Mouse (Mus musculus) CH12.LX (cell line): ENCODE results near the gene Olfr157. TPM values are rescaled to one million over a fixed set of nuclear protein-coding genes. Genes with fewer than 3 reads are reported as not detected.
"Not testable (repeated sequence)": the region's sequence is repeated elsewhere in the genome, so short reads cannot be mapped to it uniquely, and the experiment has no call there.

ENCODE experiments used
- DNase-seq: peaks from one replicate; pipeline ENCODE4 v3.0.0-alpha.2; 2013; ENCODE audit errors: extremely low read depth
- H3K27ac ChIP-seq: 2 replicates; pipeline ENCODE4 v1.5.1; 2012; ENCODE audit warnings: low read depth, mild to moderate bottlenecking, control low read depth, moderate library complexity; ENCODE audit not compliant: insufficient read depth
- H3K27me3 ChIP-seq: replicated peaks from 2 replicates; pipeline ENCODE3; 2012; ENCODE audit warnings: inconsistent platforms
- H3K36me3 ChIP-seq, 2 experiments: replicated peaks in 1 of 2; 2 replicates each; pipeline versions ENCODE3 to v1.6.1; 2012; ENCODE audit warnings: inconsistent platforms in 1 of 2, low read length in 1 of 2, mild to moderate bottlenecking in 1 of 2, mixed read lengths in 1 of 2, moderate library complexity in 1 of 2; ENCODE audit not compliant: control insufficient read depth in 1 of 2, insufficient read depth in 1 of 2
- H3K4me1 ChIP-seq, 2 experiments: 2 replicates each; pipeline ENCODE4 v1.6.1; 2012; ENCODE audit warnings: inconsistent platforms in 1 of 2, moderate library complexity in 1 of 2; ENCODE audit not compliant: insufficient read depth in 2 of 2, control insufficient read depth in 1 of 2
- H3K4me2 ChIP-seq: 2 replicates; pipeline ENCODE4 v1.6.1; 2012; ENCODE audit warnings: low read depth, mild to moderate bottlenecking, control low read depth; ENCODE audit not compliant: poor library complexity, insufficient read depth, severe bottlenecking
- H3K4me3 ChIP-seq, 3 experiments: fragments of 150-350 bp in 1 of 3; sonication (generic) in 1 of 3; replicated peaks in 1 of 3; 2 replicates each; pipeline versions ENCODE3 to v1.5.1; 2011 to 2012; ENCODE audit warnings: low read depth in 2 of 3, low read length in 2 of 3, mild to moderate bottlenecking in 2 of 3, moderate library complexity in 2 of 3, control low read depth in 1 of 3, improper control_type of control experiment in 1 of 3, inconsistent platforms in 1 of 3, mixed read lengths in 1 of 3; ENCODE audit not compliant: poor library complexity in 1 of 3
- H3K79me2 ChIP-seq: replicated peaks from 2 replicates; pipeline ENCODE4 v1.6.1; 2012; ENCODE audit warnings: mild to moderate bottlenecking, moderate library complexity; ENCODE audit not compliant: control insufficient read depth, poor library complexity, insufficient read depth, severe bottlenecking; ENCODE audit errors: extremely low read depth
- H3K9ac ChIP-seq: 2 replicates; pipeline ENCODE4 v1.6.1; 2012; ENCODE audit warnings: low read depth, mild to moderate bottlenecking, control low read depth, moderate library complexity; ENCODE audit not compliant: insufficient read depth
- H3K9me3 ChIP-seq: replicated peaks from 2 replicates; pipeline ENCODE3; 2012; ENCODE audit warnings: low read length, inconsistent platforms, mixed read lengths
- BHLHE40 ChIP-seq: IDR thresholded peaks from 2 replicates; pipeline ENCODE4 v1.6.1; 2011; ENCODE audit warnings: mild to moderate bottlenecking, low read depth, low read length, improper control_type of control experiment
- CHD2 ChIP-seq: IDR thresholded peaks from 2 replicates; pipeline ENCODE4 v1.6.1; 2011; ENCODE audit warnings: low read length, improper control_type of control experiment
- ELF1 ChIP-seq: IDR thresholded peaks from 2 replicates; pipeline ENCODE4 v1.6.1; 2014; ENCODE audit warnings: low read depth, mild to moderate bottlenecking, inconsistent platforms, low read length, improper control_type of control experiment
- EP300 ChIP-seq: IDR thresholded peaks from 2 replicates; pipeline ENCODE4 v1.6.1; 2011; ENCODE audit warnings: low read length, improper control_type of control experiment
- ETS1 ChIP-seq: conservative IDR thresholded peaks from 2 replicates; pipeline ENCODE4 v1.6.1; 2012; ENCODE audit warnings: low read depth, mild to moderate bottlenecking, inconsistent platforms, low read length, improper control_type of control experiment, moderate library complexity
- HCFC1 ChIP-seq: IDR thresholded peaks from 2 replicates; pipeline ENCODE4 v1.6.1; 2012; ENCODE audit warnings: low read depth, mild to moderate bottlenecking, inconsistent platforms, low read length, improper control_type of control experiment
- IRF4 ChIP-seq: IDR thresholded peaks from 2 replicates; pipeline ENCODE4 v1.6.1; 2014; ENCODE audit warnings: low read depth, mild to moderate bottlenecking, inconsistent platforms, low read length, improper control_type of control experiment
- JUN ChIP-seq: IDR thresholded peaks from 2 replicates; pipeline ENCODE4 v1.6.1; 2011; ENCODE audit warnings: low read depth, mild to moderate bottlenecking, low read length, improper control_type of control experiment, moderate library complexity; ENCODE audit not compliant: insufficient read depth
- JUND ChIP-seq: conservative IDR thresholded peaks from 2 replicates; pipeline ENCODE4 v1.6.1; 2011; ENCODE audit warnings: low read depth, low read length, improper control_type of control experiment
- KAT2A ChIP-seq: IDR thresholded peaks from 2 replicates; pipeline ENCODE4 v1.6.1; 2012; ENCODE audit warnings: low read length, improper control_type of control experiment, inconsistent platforms; ENCODE audit not compliant: insufficient replicate concordance
- MEF2A ChIP-seq: IDR thresholded peaks from 2 replicates; pipeline ENCODE4 v1.6.1; 2014; ENCODE audit warnings: low read depth, mild to moderate bottlenecking, inconsistent platforms, low read length, improper control_type of control experiment, borderline replicate concordance
- MXI1 ChIP-seq: IDR thresholded peaks from 2 replicates; pipeline ENCODE4 v1.6.1; 2011; ENCODE audit warnings: mild to moderate bottlenecking, low read depth, low read length, improper control_type of control experiment
- NRF1 ChIP-seq: IDR thresholded peaks from 2 replicates; pipeline ENCODE4 v1.6.1; 2014; ENCODE audit warnings: low read depth, mild to moderate bottlenecking, inconsistent platforms, low read length, improper control_type of control experiment, moderate library complexity
- PAX5 ChIP-seq: IDR thresholded peaks from 2 replicates; pipeline ENCODE4 v1.6.1; 2012; ENCODE audit warnings: low read length, inconsistent platforms, mixed read lengths
- POLR2A ChIP-seq: IDR thresholded peaks from 2 replicates; pipeline ENCODE4 v1.6.1; 2011; ENCODE audit warnings: low read depth, mild to moderate bottlenecking, improper control_type of control experiment, low read length
- TBP ChIP-seq: conservative IDR thresholded peaks from 2 replicates; pipeline ENCODE4 v1.6.1; 2011; ENCODE audit warnings: low read depth, low read length, improper control_type of control experiment
- TCF12 ChIP-seq: IDR thresholded peaks from 2 replicates; pipeline ENCODE4 v1.6.1; 2014; ENCODE audit warnings: low read depth, mild to moderate bottlenecking, inconsistent platforms, low read length, improper control_type of control experiment
- ZC3H11A ChIP-seq: IDR thresholded peaks from 2 replicates; pipeline ENCODE4 v1.6.1; 2012; ENCODE audit warnings: low read depth, mild to moderate bottlenecking, inconsistent platforms, low read length, improper control_type of control experiment
- ZMIZ1 ChIP-seq: IDR thresholded peaks from 2 replicates; pipeline ENCODE4 v1.6.1; 2012; ENCODE audit warnings: low read depth, mild to moderate bottlenecking, inconsistent platforms, low read length, improper control_type of control experiment
- dilution Hi-C: fragments of 300-500 bp; cut with MboI; formaldehyde crosslinking; loops from 2 replicates; pipeline ENCODE4 v1.14.3; 2020; ENCODE audit warnings: low sequenced_read_pairs; ENCODE audit not compliant: extremely low pct_unique_long_range_greater_than_20kb, extremely low pct_ligation_motif_present
- in situ Hi-C: fragments of 300-500 bp; cut with MboI; formaldehyde crosslinking; loops from 3 replicates; pipeline ENCODE4 v1.14.3; 2019; ENCODE audit warnings: low sequenced_read_pairs, low pct_ligation_motif_present, low pct_unique_long_range_greater_than_20kb, mixed read lengths
- polyA plus RNA-seq: library from polyadenylated mRNA; unstranded; fragments of >175 nt; gene quantifications from 2 replicates; pipeline ENCODE4 v1.2.1, GENCODE M21; 2012; ENCODE audit warnings: low read depth; ENCODE audit not compliant: insufficient read length
- total RNA-seq, 2 experiments: library from RNA; depleted of rRNA; stranded (reverse); fragments of 300-350 nt in 1 of 2; fragments of >200 nt in 1 of 2; gene quantifications; 2 replicates each; pipeline ENCODE4 v1.2.3; 2012 to 2014

The Olfr157 gene
- total and polyA plus RNA-seq, 3 experiments: 0.03 TPM; not detected in 2

DNA sequence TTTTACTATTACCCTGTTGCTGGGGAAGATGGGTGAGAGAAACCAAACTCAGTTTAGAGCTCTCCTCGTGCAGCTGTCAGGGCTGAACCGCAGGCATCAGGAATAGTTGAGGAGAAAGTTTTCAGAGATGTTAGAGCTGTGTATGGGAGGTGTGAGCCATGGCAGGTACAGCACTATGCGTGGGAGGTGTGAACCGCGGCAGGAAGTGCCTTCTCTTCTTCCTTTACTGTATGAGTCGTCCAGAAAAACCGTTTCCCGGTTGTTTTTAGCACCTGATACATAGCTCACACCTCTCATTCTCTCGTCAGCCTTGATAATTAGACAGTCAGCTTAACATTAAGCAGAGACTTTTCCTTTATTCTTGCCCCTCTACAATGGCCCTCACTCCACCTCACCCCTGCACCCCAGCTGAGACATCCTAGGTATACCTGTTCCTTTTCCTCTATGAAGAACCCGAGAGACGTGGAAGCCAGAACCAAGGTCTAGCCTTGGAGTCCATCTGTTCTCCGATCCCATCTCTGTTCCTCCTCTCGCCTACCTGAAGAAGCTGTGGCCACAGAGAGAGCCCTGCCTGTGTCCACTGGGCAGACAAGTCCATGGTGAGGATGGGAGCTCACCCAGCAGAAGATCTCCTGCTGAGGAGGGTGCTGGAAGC, 17.0 kb downstream of the Olfr157 start:
- Histone ChIP-seq H3K27ac (no peak overlapping the region), H3K36me3 (no peaks in the 10 kb centered on the region), H3K4me1 (no peaks in the 10 kb centered on the region), H3K27me3 (peaks cover 64% of the 10 kb centered on the region), H3K4me2 (no peak overlapping the region), H3K4me3 (no peak overlapping the region), H3K9me3 (no peaks in the 10 kb centered on the region), H3K9ac (no peak overlapping the region), H3K79me2 (no peaks in the 10 kb centered on the region)
- TF ChIP-seq POLR2A: no peak
- no peak for TF ChIP-seq TCF12
- no peak for TF ChIP-seq ZC3H11A
- TF ChIP-seq MEF2A: no peak
- TF ChIP-seq ELF1: no peak
- TF ChIP-seq MXI1: no peak
- TF ChIP-seq EP300: no peak
- TF ChIP-seq IRF4: no peak
- no peak for TF ChIP-seq ZMIZ1
- TF ChIP-seq CHD2: no peak
- TF ChIP-seq NRF1: no peak
- TF ChIP-seq TBP: no peak
- in situ Hi-C loops (no loop called here), dilution Hi-C loops (no loop called here)
- DNase-seq: no peak

DNA sequence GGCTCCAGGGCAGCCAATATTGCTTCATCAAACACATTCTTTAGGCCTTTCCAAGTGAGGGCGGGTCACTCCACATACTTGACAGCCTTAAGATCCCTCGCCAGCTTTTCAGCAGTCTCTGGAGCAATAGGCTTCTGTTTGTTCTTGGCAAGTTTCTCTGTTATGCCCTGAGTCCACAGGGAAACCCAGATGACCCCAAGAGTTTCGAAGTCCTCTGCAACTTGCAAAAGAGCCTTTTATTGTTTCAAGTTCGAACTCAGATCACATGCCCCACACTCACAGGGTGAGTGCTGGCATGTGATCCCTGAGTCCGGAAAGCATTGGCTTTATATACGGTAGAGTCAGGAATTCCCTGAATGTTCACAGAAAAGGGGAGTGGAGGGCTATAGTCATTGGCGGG, 41.1 kb downstream of the Olfr157 start:
- in situ Hi-C loops: no loop called here
- TF ChIP-seq MEF2A (no peak), ETS1 (no peak), HCFC1 (no peak), PAX5 (no peak), KAT2A (no peak), JUND (no peak), POLR2A (no peak), JUN (no peak), BHLHE40 (no peak), ZMIZ1 (no peak), NRF1 (no peak)
- H3K79me2 ChIP-seq: no peaks in the 10 kb centered on the region
- H3K9ac ChIP-seq: no peak overlapping the region
- H3K4me3 ChIP-seq: no peak overlapping the region
- H3K4me2 ChIP-seq: no peak overlapping the region
- no peaks in the 10 kb centered on the region for H3K36me3 ChIP-seq
- dilution Hi-C loops: no loop called here
- H3K27me3 ChIP-seq: peaks cover 51% of the 10 kb centered on the region
- peaks cover 10% of the 10 kb centered on the region for H3K9me3 ChIP-seq
- H3K4me1 ChIP-seq: no peaks in the 10 kb centered on the region
- no peak overlapping the region for H3K27ac ChIP-seq
- DNase-seq: no peak

GRCm38 (mm10) chr4:43795844-43796243, 44.2 kb downstream of the Olfr157 start:
- dilution Hi-C loops, H3K27ac ChIP-seq: not testable (repeated sequence)

More at GRCm38 (mm10) chr4:43795844-43796243, 44.2 kb downstream of the Olfr157 start:
- H3K36me3 ChIP-seq, H3K4me3 ChIP-seq, DNase-seq, H3K4me2 ChIP-seq, H3K9ac ChIP-seq, H3K4me1 ChIP-seq, H3K79me2 ChIP-seq, H3K9me3 ChIP-seq, in situ Hi-C loops: not testable (repeated sequence)
- H3K27me3 ChIP-seq: peaks cover 58% of the 10 kb centered on the region
